Mouse (Mus musculus): Measurements from ENCODE around the gene Cwf19l2.
"Not testable (repeated sequence)": the region's sequence is repeated elsewhere in the genome, so short reads cannot be mapped to it uniquely, and the experiment has no call there.

Gene Cwf19l2

DNA sequence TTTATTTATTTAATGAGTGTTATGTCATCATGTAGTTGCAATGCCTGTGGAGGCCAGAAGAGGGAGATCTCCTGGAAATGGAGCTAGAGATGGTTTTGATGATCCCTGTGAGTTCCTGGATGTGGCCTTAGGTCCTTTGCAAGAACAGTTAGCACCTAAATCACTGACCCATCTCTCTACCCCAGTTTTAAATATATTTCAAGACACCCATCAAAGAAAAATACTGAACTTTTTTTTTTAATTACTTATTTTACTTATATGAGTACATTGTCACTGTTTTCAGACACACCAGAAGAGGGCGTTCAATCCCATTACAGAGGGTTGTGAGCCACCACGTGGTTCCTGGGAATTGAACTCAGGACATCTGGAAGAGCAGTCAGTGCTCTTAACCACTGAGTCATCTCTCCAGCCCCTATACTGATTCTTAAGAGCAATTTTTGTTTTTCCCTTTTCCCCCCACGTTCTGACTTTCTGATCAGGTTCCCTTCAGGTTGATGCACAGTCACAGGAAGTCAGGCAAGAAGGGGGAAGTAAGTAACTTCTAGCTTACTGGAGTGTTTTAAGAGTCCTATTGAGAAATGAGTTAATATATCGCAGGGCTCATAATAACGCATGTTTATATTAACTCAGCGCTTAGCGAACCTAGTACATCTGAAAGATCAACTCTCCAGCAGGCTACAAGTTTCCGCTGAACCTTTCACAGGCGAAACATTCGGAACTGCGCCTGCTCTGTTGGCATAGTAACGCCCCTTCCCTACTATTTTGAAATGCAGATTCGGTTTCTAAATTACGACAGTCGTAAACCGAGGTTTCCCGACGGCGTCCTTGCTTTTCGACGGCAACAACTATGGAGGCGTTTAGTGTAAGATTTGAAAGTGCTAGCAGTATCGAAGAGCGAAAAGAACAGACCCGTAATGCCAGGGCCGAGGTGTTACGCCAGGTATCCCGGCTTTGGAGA lies at the start of gene Cwf19l2:
TSS of gene Cwf19l2 (plus strand) at position 342 of the 958 bp plus-strand sequence.
- DNase-seq (ENCODE audit: low read depth) = peak; percentile 79

DNA sequence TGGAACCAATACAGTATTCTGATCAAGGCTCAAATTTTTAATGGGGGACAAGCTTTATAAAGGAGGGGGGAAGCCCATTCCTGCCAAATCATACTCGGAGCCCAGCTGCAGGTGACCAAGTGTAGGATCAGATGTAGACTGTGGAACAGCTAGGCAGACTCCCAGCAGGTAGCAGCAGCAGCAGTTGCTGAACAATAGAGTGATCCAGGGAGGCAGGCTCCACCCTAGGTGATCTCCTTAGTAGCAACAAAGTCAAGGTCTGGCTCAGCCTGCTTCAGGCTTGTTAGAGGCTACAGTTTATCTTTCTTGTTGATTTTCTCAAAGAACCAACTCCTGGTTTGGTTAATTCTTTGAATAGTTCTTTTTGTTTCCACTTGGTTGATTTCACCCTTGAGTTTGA lies 27.1 kb upstream of the Cwf19l2 start:
- DNase-seq (ENCODE audit: low read depth) = not testable (repeated sequence)

DNA sequence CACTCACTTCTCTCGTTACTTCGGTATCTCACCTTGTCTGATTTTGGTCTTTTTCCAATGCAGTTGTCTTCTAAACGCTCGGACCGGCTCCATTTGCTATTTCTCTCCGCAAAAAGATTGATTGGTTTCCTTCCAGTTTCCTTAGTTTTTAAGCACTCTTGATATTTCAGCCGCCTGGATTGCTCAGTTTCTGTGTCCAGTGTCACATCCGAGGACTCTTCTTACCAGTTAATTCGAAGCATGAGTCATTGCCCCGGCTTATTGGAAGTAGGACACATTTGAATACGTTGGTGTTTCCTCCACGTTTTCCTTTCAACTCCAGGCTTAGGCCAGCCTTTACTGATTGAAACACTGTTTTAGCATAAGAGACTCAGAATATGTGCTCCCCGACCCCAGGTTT lies 980 bp downstream of the Cwf19l2 start:
- peak; percentile 44 for DNase-seq (ENCODE audit: low read depth)

DNA sequence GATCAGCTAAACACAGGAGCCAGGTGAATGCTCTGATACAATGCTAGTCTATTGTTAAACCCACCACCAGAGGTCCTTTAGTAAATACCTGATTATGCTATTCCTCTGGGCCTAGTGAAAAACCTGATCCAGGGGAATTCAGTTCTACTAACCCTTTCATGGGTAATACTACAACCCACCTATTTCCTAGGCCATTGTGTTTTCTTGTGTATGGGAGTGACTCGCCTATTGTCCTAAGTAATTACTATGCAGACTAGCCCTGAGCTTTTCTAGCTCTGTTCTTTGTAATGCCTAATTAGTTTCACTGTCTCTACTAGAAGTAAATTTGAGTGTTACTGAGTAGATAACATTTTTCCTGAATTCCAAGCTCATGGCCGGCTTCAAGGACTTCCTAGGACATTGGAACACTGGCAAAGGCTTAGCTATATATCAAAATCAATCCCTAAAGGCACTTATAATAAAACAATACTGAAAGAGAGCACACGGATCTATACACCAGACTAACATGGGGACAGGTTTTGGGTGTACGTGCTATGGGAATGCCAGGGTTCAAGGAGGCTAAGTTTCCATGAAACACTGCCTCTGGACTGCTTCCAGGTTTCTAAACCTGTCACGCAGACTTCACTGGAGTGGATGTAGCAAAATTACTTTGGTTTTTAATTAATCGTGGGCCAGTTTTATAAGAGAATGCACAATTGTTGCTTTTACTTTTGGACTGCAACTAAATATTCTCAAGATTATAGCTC lies 36.3 kb downstream of the Cwf19l2 start:
- not testable (repeated sequence) for DNase-seq (ENCODE audit: low read depth)

DNA sequence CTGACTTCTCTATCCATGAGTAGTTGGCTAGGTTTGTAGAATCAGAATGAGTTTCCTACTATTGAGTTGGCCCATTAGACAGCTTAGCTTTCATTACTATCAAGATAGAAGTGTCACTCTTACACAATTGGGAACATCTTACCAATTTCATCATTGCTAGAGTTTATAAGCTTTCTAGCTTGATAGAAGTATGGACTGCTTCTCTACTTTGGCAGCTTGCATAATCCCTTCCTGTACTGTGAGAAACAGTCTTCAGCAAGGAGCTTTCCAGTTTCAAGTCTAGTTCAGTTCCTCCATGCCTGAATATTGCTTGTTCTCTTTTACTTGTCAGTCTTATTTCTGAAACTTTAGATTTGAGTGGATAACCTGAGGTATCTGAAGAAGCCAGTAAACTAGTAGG lies 68.5 kb downstream of the Cwf19l2 start:
- no peak for DNase-seq (ENCODE audit: low read depth)

DNA sequence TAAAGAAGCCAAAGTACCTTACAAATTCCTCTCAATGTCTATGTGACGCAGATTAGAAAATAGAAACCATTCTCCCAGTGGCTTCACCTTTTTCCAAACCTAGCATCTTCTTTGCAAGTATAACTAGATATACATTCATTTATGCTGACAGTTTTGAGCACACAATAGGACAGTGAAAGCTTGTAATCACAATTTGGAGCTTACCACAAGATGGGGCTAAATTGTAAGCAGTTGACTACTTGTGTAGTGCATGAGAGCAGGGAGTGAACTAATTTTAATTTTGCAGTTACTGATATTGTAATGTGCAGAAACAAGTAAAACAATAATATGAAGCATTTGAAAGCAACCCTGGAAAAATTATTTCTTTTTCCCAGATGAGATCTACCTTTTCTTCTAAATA lies 115.3 kb downstream of the Cwf19l2 start:
- DNase-seq (ENCODE audit: low read depth) = no peak

DNA sequence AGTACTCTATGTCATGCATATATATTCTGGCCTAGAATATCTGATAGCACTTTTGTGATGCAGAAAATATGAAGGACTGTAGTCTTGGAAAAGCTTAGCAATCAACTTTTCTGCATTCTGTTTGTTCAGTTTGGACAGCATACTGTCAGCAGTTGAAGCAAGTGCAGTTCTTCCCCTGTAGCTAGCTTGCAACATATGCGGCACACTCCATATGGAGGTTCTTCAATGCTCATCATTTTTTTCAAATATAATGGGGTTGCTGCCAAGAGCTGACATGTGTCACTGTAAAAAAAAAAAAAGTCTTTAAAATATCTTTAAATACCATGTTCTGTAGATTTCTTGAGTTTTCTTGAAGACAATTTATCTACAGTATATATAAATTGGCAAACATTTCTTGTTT lies 115.8 kb downstream of the Cwf19l2 start:
- DNase-seq (ENCODE audit: low read depth) = no peak

DNA sequence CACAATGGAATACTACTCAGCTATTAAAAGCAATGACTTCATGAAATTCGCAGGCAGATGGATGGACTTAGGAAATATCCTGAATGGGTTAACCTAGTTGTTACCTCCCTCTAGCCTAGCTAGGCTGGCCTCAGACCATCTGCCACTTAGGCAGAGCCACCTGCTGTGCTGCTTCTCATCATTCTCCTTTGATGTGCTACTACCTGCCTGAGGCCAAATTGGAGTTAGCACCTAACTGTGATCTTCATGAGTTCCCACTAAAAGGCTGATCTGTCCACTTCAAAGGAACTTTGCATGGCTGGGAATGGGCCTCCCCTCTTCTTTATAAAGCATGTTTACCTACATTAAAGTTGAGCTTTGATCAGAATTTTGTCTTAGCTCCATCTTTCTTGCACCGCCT lies 117.6 kb downstream of the Cwf19l2 start:
- no peak for DNase-seq (ENCODE audit: low read depth)

Data from c-Kit-positive CD71-negative TER-119-negative erythroid progenitor cells, embryonic 14.5 days (primary cell).